Mouse (Mus musculus) mesoderm, embryonic 11.5 days (tissue): ENCODE results near the gene Ibtk.

Source experiments
- DNase-seq: peaks from one replicate; pipeline ENCODE4 v3.0.0-alpha.2; 2012; ENCODE audit warnings: low read depth, low spot score

The Ibtk gene

GRCm38 (mm10) chr9:85701981-85702380 lies 47.2 kb downstream of the Ibtk start:
- no peak for DNase-seq

GRCm38 (mm10) chr9:85695606-85696005 lies 53.5 kb downstream of the Ibtk start:
- no peak for DNase-seq

- DNase-seq = peak; percentile 25
Observed at GRCm38 (mm10) chr9:85693231-85694116, 55.7 kb downstream of the Ibtk start.

GRCm38 (mm10) chr9:85685010-85685409 lies 64.1 kb downstream of the Ibtk start:
- DNase-seq = no peak

- no peak for DNase-seq
Observed at GRCm38 (mm10) chr9:85675131-85675905, 73.8 kb downstream of the Ibtk start.

GRCm38 (mm10) chr9:85673907-85674481 lies 75.1 kb downstream of the Ibtk start:
- no peak for DNase-seq

GRCm38 (mm10) chr9:85671582-85672331 lies 77.4 kb downstream of the Ibtk start:
- DNase-seq = no peak

- no peak for DNase-seq
Observed at GRCm38 (mm10) chr9:85664316-85664715, 84.8 kb downstream of the Ibtk start.

GRCm38 (mm10) chr9:85663810-85664209 lies 85.3 kb downstream of the Ibtk start:
- no peak for DNase-seq

GRCm38 (mm10) chr9:85663091-85663490 lies 86.0 kb downstream of the Ibtk start:
- peak; percentile 23 for DNase-seq

- no peak for DNase-seq
Observed at GRCm38 (mm10) chr9:85653401-85653800, 95.7 kb downstream of the Ibtk start.

GRCm38 (mm10) chr9:85638276-85638675 lies 110.9 kb downstream of the Ibtk start:
- DNase-seq = no peak
